Mouse (Mus musculus): ENCODE results near the gene Pygb.

Gene Pygb

DNA sequence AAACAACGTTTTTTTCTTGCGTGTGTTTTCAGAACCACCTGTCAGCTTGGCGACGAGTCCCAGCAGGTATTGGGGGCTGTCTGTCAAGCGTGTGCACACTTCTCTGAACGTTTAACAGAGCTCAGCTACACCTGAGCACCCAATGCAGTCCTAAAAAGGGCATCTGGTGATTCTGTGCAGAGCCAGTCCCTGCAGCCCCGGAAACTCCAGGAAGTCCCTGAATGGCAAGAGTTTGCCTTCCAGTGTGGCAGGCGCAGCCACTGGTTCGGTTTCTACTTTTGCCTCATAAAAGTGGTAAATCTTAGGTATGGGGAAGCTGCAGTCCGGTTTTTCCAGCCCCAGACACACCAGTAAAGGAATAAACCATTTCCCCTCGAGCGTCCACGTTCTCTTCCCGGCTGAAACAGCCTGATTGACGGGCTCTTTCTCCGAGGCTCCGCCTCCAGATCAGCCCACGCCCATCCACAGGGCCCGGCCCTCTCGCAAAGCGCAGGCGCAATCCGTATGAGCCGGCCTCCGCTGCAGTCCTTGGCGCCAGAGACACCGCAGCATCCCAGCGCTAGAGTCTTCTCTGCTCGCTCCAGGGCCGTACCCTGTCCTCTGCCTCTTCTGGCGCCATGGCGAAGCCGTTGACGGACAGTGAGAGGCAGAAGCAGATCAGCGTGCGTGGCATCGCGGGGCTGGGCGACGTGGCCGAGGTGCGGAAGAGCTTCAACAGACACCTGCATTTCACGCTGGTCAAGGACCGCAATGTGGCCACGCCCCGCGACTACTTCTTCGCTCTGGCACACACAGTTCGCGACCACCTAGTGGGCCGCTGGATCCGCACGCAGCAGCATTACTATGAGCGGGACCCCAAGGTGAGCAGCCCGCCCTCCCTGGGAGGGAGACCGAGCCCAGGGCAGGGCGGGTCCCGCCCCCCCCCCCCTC lies at the start of gene Pygb:
Gene Pygb (plus strand): TSS at position 485 of the 930 bp plus-strand sequence.
- peak; percentile 93 for ATAC-seq (ENCODE audit: low TSS enrichment)

- no peak for ATAC-seq (ENCODE audit: low TSS enrichment)
These were observed 48.7 kb upstream of the Pygb start for GRCm38 (mm10) chr2:150737881-150738280.

DNA sequence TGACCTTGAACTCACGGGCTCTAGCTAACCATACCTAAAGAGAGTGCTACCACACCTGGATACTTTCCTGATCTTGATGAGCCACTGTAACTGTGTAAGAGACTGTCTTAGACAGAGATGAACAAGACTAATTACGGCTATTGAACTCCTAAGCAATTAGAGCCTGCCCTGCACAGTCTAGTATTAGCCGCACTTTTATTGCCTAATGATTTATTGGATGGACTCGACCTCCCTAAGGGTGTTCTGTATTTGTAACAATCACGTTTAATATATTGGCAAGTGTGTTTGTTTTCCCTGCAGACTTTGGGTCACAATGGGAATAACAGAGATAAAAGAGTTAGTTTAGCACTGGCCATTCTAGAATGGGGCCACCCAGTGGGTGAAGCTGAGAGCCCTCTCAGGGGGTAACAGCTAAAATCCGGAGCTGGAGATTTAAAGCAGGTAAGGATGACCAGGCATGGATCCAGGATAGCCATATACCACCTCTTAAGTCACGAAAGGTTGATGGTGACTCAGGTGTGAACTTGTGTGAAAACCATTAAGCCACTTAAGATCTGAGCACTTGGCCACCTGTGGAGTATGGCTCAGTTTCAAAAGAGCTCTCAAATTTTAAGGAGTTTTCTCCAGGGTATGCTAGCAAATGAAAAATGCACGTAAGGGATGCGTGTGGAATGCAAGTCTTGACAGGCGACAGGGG lies 46.2 kb upstream of the Pygb start:
- no peak for ATAC-seq (ENCODE audit: low TSS enrichment)

DNA sequence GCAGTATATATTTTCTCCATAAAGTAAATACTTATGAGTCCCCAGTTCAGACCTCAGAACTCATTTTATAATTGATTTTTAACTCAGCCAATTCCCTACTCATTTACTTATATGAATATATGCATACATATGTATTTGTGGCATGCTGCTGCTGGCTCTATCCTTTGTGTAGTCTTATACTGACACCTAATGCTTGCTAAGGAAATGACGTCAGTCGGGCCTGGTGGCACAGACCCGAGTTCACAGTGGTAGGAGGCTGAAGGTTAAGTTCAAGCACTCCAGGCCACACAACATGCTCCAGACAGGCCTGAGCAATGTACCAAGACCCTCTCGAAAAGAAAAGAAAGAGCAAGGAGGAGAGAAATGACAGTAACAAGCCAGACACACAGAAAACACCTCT lies 45.1 kb upstream of the Pygb start:
- no peak for ATAC-seq (ENCODE audit: low TSS enrichment)

- ATAC-seq (ENCODE audit: low TSS enrichment) = no peak
These were observed 41.5 kb upstream of the Pygb start for GRCm38 (mm10) chr2:150745016-150745415.

DNA sequence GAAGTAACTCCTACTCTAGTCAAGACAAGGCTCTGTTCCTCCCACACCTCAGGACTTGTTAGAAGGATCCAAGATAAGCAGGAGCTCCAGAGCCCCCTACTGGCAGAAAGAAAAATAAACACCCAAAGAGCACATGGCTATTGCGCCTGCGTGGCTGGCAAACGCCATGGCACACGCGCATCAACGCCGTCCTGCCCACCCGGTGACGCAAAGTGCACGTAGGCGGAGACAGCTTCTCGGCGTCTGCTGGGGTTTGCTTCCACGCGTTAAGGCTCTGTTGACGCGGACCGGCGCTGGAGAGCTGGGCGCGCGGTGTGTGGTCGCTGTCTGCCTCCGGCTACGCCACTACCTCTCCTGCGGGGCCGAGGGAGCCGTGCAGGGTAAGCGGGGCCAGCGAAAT lies 37.7 kb upstream of the Pygb start, which contains the start of gene Entpd6:
Gene Entpd6 (plus strand): TSS at position 189 of the 400 bp plus-strand sequence.
- peak; percentile 94 for ATAC-seq (ENCODE audit: low TSS enrichment)

DNA sequence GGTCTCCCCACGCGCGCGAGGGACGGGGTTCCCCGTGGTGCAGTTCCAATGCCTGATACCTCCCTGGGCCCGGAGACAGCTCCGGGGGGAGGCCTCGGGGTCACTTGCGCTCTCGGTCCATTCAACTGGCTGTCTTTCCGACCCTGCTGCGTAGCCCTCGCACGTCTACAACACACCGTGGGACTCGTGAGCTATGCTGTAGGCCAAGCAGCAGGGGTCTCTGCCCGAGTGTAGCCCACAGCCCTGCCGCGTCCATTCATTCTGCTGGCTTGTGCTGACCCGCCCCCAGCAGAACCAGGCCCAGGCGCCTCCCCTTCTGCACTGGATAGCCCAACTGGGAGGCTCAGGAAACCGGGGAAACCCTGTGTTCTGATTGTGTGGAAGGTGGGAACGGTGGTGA lies 37.3 kb upstream of the Pygb start:
- peak; percentile 51 for ATAC-seq (ENCODE audit: low TSS enrichment)

DNA sequence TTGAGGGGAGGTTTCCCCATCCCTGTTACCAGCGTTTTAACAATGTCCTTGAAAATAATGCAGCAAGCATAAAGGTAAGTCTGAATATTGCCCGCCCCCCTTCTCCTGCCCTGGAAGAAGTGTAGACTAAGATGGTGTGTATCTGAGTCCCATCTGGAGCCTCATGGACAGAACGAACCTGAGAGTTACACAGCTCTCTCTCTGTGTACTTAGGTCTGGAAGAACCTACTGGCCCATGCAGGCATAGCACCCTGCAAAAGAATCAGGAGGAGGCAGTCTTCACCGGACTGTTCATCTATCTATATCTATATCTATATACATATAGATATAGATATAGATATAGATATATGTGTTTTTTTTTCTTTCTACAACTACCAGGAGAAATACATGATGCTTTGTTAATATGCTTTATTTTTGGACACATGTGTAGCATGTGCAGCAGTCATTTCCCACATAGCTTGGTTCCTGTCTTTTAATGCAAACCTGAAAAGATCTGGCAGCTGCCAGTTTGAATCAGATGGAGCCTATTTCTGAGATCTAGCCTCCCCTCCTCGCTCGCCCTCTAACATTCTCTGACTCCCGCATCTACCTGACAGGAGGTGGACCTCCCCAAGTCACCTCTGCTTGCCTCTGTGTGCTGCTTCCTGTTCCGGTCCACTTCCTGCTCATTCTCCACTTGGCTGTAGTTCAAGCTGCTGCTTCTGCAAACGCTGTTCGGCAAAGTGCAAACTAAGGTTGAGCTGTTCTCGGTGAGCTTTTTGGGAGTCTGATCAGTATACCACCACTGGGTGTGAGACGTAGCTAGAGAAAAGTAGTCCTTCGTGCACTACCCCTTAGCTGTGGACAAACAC lies 36.2 kb upstream of the Pygb start:
- peak; percentile 39 for ATAC-seq (ENCODE audit: low TSS enrichment)

DNA sequence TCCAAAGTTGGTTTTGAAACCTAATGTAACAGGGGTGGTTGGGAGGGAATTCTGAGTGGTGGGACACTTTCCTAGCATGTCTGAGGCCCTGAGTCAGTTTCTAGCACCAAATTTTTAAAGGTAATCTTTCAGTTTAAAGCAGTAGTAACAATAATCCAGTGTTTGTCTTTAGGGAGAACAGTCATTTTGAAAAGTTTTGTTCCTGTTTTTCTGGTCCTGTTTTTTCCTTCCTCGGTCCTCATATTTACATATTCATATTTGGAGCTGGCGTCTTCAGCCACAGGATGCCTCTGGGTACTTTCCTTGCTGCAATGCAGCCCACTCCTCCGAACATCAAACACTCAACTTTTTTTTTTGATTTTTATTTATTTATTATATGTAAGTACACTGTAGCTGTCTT lies 31.5 kb upstream of the Pygb start:
- no peak for ATAC-seq (ENCODE audit: low TSS enrichment)

GRCm38 (mm10) chr2:150761476-150761875 lies 25.1 kb upstream of the Pygb start:
- no peak for ATAC-seq (ENCODE audit: low TSS enrichment)

DNA sequence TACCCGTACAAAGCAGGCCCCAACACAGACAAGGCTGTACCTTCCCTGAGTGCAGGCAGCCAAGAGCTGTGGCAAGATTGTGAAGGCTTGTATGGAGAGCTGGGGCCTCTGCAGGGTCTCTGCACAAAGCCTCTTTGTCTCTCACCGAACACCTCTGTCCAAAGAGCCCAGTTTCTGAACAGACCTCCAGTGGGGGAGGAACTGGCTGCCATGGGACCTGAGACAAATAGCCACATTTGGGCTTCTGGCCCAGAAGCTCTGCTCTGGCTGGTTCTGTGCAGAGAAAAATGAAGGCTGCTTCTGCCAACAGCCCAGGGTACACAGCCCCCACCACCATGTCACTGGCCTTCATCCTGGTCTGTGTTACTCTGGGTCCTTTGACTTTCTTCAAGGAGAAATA lies 20.9 kb upstream of the Pygb start:
- ATAC-seq (ENCODE audit: low TSS enrichment) = peak; percentile 60

DNA sequence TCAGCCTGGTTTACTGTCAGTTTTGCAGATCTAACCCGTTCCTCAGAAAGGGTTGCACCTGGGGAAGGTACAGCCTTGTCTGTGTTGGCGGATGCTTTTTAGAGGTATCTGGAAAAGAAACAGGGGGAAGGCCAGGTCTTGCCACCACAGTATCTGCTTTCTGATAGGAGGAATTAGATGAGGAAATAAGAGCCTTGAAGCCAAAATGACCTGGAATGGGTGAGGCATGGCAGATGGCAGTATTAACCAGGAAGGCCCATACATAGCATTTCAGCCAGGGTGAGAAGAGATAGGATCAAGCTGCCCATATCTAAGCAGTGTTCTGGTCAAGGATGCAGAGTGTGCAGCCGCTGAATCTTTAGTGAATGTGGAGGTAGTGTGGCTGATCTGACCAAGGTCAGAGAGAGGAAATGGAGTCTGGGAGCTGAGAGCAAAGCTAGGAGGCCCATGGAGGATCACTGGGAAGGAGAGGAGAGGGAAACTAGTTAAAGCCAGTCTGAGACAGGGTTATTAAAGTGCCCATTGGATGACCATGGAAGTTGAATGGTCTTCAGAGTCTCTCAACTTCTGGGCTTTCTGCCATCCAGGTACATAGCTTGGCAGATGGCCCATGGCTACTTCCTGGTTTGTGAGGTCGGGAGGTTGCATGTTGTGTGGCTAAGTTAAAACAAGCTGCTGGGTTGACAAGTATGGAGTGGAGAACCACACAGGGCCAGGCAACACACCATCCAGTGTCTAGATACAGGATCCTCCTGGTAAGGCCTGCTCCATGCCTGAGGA lies 20.3 kb upstream of the Pygb start:
- ATAC-seq (ENCODE audit: low TSS enrichment) = no peak

DNA sequence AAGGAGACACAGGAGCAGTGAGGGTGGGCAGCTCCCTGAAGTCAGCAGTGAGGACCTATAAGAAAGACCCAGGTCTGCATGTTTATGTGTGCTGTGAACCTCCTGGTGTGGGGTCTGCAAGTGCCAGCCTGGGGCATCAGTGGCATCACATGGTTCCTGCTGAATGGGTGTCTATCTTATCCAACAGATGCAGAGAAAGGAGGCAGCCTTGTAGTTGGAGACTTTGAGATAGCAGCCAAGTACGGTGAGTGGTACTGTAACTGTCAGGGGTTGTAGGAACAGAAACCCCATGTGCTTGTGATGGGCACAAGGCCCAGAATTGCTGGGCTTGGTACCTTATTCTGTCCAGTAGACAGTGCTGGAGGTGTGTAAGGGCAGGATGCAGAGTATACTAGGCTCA lies 17.9 kb upstream of the Pygb start:
- ATAC-seq (ENCODE audit: low TSS enrichment) = no peak

DNA sequence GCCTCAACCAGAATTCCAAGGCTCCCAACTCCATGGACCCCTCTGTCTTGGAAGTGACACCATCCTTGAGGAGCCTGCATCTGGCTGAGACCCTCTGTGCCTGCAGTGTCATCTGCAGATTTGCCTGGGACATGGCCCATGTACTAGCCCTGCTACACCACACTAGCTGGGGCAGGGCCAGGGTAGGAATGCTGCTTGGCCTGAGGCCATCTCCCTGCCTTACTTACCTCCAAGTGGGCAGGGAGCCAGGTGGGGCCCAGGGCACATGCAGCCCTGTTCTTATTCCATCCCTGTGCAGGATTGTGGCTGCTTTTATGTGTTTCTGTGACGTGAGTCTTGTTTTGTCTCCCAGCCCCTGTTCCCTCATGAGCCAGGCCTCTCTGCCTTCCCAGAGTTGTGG lies 15.8 kb upstream of the Pygb start:
- 0 out of 2 replicates have a peak, but pooled peaks have one; percentile 1 for ATAC-seq (ENCODE audit: low TSS enrichment)

DNA sequence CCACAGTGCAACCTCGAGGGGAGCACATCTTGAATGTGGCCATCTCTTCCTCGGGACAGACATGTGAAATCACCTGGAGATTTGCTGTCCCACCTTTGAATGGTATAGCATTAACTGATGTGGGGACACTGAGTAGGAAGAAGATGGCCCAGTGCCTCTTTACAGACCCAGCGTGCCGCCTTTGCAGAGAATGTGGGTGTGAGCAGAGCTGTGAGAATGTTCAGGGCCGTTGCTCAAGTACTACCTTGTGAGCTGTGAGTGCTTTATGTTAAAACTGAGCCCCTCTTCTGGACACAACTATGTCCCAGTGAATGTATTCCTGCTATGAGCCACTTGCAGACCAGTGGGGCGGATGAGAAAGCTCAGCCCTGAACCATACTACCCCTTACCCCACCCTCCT lies 15.4 kb upstream of the Pygb start:
- peak; percentile 50 for ATAC-seq (ENCODE audit: low TSS enrichment)

DNA sequence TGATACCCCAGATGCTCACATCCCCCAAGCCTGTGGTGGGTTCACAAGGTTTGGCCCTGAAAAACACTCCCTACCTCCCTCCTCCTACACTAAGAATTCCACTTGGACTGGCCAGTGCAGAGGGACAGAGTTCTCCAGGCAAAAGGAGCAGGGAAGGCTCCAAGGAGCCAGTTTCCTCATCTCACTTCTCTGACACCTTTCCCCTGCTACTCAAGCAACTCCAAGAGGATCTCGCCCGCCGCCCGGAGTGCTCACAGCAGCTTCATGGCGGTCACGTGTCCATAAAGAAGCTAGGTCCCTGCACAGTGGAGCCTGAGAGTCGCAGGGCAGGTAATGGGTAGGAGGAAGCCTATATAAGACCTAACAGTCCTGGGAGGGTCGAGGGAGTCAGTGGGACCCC lies 14.5 kb upstream of the Pygb start:
- 0 out of 2 replicates have a peak, but pooled peaks have one; percentile 3 for ATAC-seq (ENCODE audit: low TSS enrichment)

- 0 out of 2 replicates have a peak, but pooled peaks have one; percentile 13 for ATAC-seq (ENCODE audit: low TSS enrichment)
These were observed 13.9 kb upstream of the Pygb start for GRCm38 (mm10) chr2:150772466-150773119.

DNA sequence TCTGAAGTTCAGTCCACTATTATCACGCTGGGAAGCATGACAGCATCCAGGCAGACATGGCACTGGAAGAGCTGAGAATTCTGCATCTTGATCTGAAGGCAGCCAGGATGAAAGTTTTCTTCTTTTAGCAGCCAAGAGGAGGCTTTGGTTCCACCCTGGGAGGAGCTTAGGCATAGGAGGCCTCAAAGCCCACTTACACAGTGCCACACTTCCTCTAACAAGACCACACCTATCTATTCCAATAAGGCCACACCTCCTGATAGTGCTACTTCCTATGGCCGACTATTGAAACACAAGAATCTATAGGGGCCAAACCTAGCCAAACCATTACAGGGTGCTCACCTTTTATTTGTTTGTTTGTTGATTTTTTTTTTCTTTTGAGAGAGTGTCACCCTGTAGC lies 3.7 kb upstream of the Pygb start:
- ATAC-seq (ENCODE audit: low TSS enrichment) = no peak

DNA sequence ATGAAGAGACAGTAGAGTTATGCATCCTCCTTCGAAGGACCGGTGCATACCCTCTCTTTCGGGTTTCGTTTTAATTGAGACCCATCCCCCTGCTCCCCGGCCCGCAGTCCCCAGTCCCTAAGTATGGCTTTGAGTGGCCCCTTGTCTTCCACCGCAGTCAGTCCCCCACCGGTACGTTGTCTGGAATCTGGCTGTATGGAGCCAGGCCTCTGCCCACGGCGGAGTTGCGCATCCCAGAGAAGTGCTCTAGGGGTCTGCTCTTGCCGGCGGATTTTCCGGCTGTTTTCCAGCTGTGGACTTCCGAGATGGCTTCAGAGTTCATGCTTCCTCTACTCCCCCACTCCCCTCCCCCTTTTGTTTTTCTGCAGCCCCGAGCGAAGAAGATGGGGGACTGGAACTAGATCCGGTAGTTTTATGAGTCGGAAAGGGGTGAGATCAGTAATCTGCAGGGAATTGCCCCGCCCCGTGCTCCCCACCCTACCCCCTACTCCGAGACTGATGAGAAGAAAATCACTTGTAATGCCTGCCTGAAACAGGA lies 768 bp downstream of the Pygb start:
- ATAC-seq (ENCODE audit: low TSS enrichment) = no peak
